Mouse (Mus musculus) hindbrain, embryonic 11.5 days (tissue): ENCODE data around the gene Arhgap30. TPM values are rescaled to one million over a fixed set of nuclear protein-coding genes. Genes with fewer than 3 reads are reported as not detected.

Experiments
- ATAC-seq: fragments of 200-750 bp; cut with Nextera tagmentation; 2 replicates; pipeline ENCODE4 v1.8.0; 2017; ENCODE audit warnings: mild to moderate bottlenecking, moderate TSS enrichment, moderate library complexity; ENCODE audit not compliant: low FRiP score
- DNase-seq: peaks from one replicate; pipeline ENCODE4 v3.0.0-alpha.2; 2015; ENCODE audit warnings: low spot score
- H3K27ac ChIP-seq: fragments of 300-500 bp; sonication (generic); 2 replicates; pipeline ENCODE4 v1.5.1; 2014; ENCODE audit warnings: mild to moderate bottlenecking, low read depth, low read length
- H3K27me3 ChIP-seq: fragments of 300-500 bp; sonication (generic); 2 replicates; pipeline ENCODE4 v1.6.1; 2014; ENCODE audit warnings: mild to moderate bottlenecking, low read length, moderate library complexity, mixed read lengths; ENCODE audit not compliant: control insufficient read depth, insufficient read depth
- H3K36me3 ChIP-seq: fragments of 300-500 bp; sonication (generic); 2 replicates; pipeline ENCODE4 v1.6.1; 2014; ENCODE audit warnings: mild to moderate bottlenecking, low read length, moderate library complexity, mixed read lengths; ENCODE audit not compliant: control insufficient read depth, insufficient read depth
- H3K4me1 ChIP-seq: fragments of 300-500 bp; sonication (generic); replicated peaks from 2 replicates; pipeline ENCODE4 v1.6.1; 2014; ENCODE audit warnings: low read length, mixed read lengths; ENCODE audit not compliant: control insufficient read depth, insufficient read depth
- H3K4me2 ChIP-seq: fragments of 300-500 bp; sonication (generic); replicated peaks from 2 replicates; pipeline ENCODE4 v1.6.1; 2014; ENCODE audit warnings: mild to moderate bottlenecking, low read depth, low read length
- H3K4me3 ChIP-seq: fragments of 300-500 bp; sonication (generic); 2 replicates; pipeline ENCODE4 v1.5.1; 2014; ENCODE audit warnings: low read depth, low read length
- H3K9ac ChIP-seq: fragments of 300-500 bp; sonication (generic); 2 replicates; pipeline ENCODE4 v1.6.1; 2014; ENCODE audit warnings: low read depth, low read length
- H3K9me3 ChIP-seq: fragments of 300-500 bp; sonication (generic); 2 replicates; pipeline ENCODE4 v1.6.1; 2016; ENCODE audit warnings: low read length; ENCODE audit not compliant: control insufficient read depth
- WGBS: fragments of 180-500 bp; shearing (Covaris S2); extraction: QIAGEN DNeasy Blood & Tissue Kit; methylation state at CpG from one replicate; pipeline ENCODE4 v1.1.7; 2014; 5-methylcytosine and 5-hydroxymethylcytosine counted together
- polyA plus RNA-seq: library from polyadenylated mRNA; unstranded; fragments of >200 nt; fragmentation: Nextera tagmentation; extraction: Ambion mirVana; gene quantifications from 2 replicates; pipeline ENCODE4 v1.2.1, GENCODE M21; 2014

The Arhgap30 gene
- polyA plus RNA-seq, 1 experiment from 2014 or later, result 0.99 TPM

- H3K4me1 ChIP-seq, result no peaks in the 10 kb centered on the region
- H3K4me2 ChIP-seq, result no peak overlapping the region
- WGBS, result 56% methylated on average over 7 of the region's 7 CpGs
- DNase-seq (no peak), ATAC-seq (no peak)
- H3K27me3 ChIP-seq, result peaks cover 19% of the 10 kb centered on the region
- no peak overlapping the region for H3K27ac ChIP-seq
- no peaks in the 10 kb centered on the region for H3K36me3 ChIP-seq
- H3K9me3 ChIP-seq, result no peaks in the 10 kb centered on the region
- no peak overlapping the region for H3K4me3 ChIP-seq
- no peak overlapping the region for H3K9ac ChIP-seq
Observed at GRCm38 (mm10) chr1:171441466-171442412, 53.0 kb downstream of the Arhgap30 start.

- H3K4me1 ChIP-seq, result no peaks in the 10 kb centered on the region
- ATAC-seq (no peak), DNase-seq (no peak)
- H3K27me3 ChIP-seq, result peaks cover 13% of the 10 kb centered on the region
- no peaks in the 10 kb centered on the region for H3K9me3 ChIP-seq
- H3K4me2 ChIP-seq, result no peak overlapping the region
- no peak overlapping the region for H3K4me3 ChIP-seq
- H3K27ac ChIP-seq, result no peak overlapping the region
- H3K9ac ChIP-seq, result no peak overlapping the region
- WGBS, result 54% methylated on average over 8 of the region's 8 CpGs
- H3K36me3 ChIP-seq, result no peaks in the 10 kb centered on the region
Observed at GRCm38 (mm10) chr1:171442413-171442760, 53.6 kb downstream of the Arhgap30 start.

- no peak for DNase-seq
- Histone ChIP-seq H3K4me3 (no peak overlapping the region), H3K9me3 (no peaks in the 10 kb centered on the region), H3K36me3 (no peaks in the 10 kb centered on the region), H3K9ac (no peak overlapping the region), H3K4me1 (no peaks in the 10 kb centered on the region), H3K27ac (no peak overlapping the region), H3K27me3 (no peaks in the 10 kb centered on the region), H3K4me2 (no peak overlapping the region)
- no peak for ATAC-seq
- 89% methylated on average over 5 of the region's 5 CpGs for WGBS
Observed at GRCm38 (mm10) chr1:171445050-171445449, 56.3 kb downstream of the Arhgap30 start.

- no peak overlapping the region for H3K27ac ChIP-seq
- H3K4me1 ChIP-seq, result no peaks in the 10 kb centered on the region
- DNase-seq, result no peak
- H3K4me3 ChIP-seq, result no peak overlapping the region
- H3K36me3 ChIP-seq, result no peaks in the 10 kb centered on the region
- no peaks in the 10 kb centered on the region for H3K9me3 ChIP-seq
- no peak overlapping the region for H3K4me2 ChIP-seq
- no peak overlapping the region for H3K9ac ChIP-seq
- no peaks in the 10 kb centered on the region for H3K27me3 ChIP-seq
- WGBS, result 87% methylated on average over 7 of the region's 7 CpGs
- no peak for ATAC-seq
Observed at GRCm38 (mm10) chr1:171446854-171447253, 58.1 kb downstream of the Arhgap30 start.

GRCm38 (mm10) chr1:171447692-171448091 lies 58.9 kb downstream of the Arhgap30 start:
- Histone ChIP-seq H3K36me3 (no peaks in the 10 kb centered on the region), H3K4me1 (no peaks in the 10 kb centered on the region), H3K9ac (no peak overlapping the region), H3K4me2 (no peak overlapping the region), H3K27me3 (no peaks in the 10 kb centered on the region), H3K27ac (no peak overlapping the region), H3K9me3 (no peaks in the 10 kb centered on the region), H3K4me3 (no peak overlapping the region)
- 68% methylated on average over 10 of the region's 10 CpGs for WGBS
- no peak for ATAC-seq
- DNase-seq, result no peak

GRCm38 (mm10) chr1:171450062-171450461 lies 61.3 kb downstream of the Arhgap30 start:
- H3K27me3 ChIP-seq, result no peaks in the 10 kb centered on the region
- no peak overlapping the region for H3K4me3 ChIP-seq

GRCm38 (mm10) chr1:171451001-171451400 lies 62.2 kb downstream of the Arhgap30 start:
- Histone ChIP-seq H3K27me3 (no peaks in the 10 kb centered on the region), H3K4me2 (no peak overlapping the region), H3K4me3 (no peak overlapping the region), H3K27ac (no peak overlapping the region), H3K9me3 (no peaks in the 10 kb centered on the region), H3K9ac (no peak overlapping the region), H3K4me1 (no peaks in the 10 kb centered on the region), H3K36me3 (no peaks in the 10 kb centered on the region)
- no peak for DNase-seq
- 89% methylated on average over 10 of the region's 10 CpGs for WGBS
- no peak for ATAC-seq

More at GRCm38 (mm10) chr1:171450062-171450461, 61.3 kb downstream of the Arhgap30 start:
- no peaks in the 10 kb centered on the region for H3K9me3 ChIP-seq
- H3K9ac ChIP-seq, result no peak overlapping the region
- DNase-seq (no peak), ATAC-seq (no peak)
- H3K4me2 ChIP-seq, result no peak overlapping the region
- no peak overlapping the region for H3K27ac ChIP-seq
- 86% methylated on average over 11 of the region's 11 CpGs for WGBS
- H3K36me3 ChIP-seq, result no peaks in the 10 kb centered on the region
- H3K4me1 ChIP-seq, result no peaks in the 10 kb centered on the region

GRCm38 (mm10) chr1:171452522-171452921 lies 63.8 kb downstream of the Arhgap30 start:
- Histone ChIP-seq H3K4me2 (no peak overlapping the region), H3K9me3 (no peaks in the 10 kb centered on the region), H3K4me3 (no peak overlapping the region), H3K27me3 (no peaks in the 10 kb centered on the region), H3K36me3 (no peaks in the 10 kb centered on the region), H3K9ac (no peak overlapping the region), H3K27ac (no peak overlapping the region), H3K4me1 (no peaks in the 10 kb centered on the region)
- no peak for ATAC-seq
- no peak for DNase-seq
- 84% methylated on average over 5 of the region's 5 CpGs for WGBS

GRCm38 (mm10) chr1:171452923-171453322 lies 64.2 kb downstream of the Arhgap30 start:
- DNase-seq (no peak), ATAC-seq (no peak)
- Histone ChIP-seq H3K4me3 (no peak overlapping the region), H3K36me3 (no peaks in the 10 kb centered on the region), H3K27me3 (no peaks in the 10 kb centered on the region), H3K4me1 (no peaks in the 10 kb centered on the region), H3K27ac (no peak overlapping the region), H3K9me3 (no peaks in the 10 kb centered on the region), H3K9ac (no peak overlapping the region), H3K4me2 (no peak overlapping the region)
- WGBS, result 84% methylated on average over 5 of the region's 5 CpGs
